Mouse (Mus musculus) E14TG2a.4 (cell line): ENCODE results near the gene Syngr1.
A peak's percentile ranks its signal among the peaks of the same experiment; 100 is the strongest.

Experiments
- H3K27me3 ChIP-seq: 2 replicates; pipeline ENCODE4 v1.6.1; 2014; ENCODE audit warnings: low read length, control low read depth; ENCODE audit not compliant: insufficient read depth
- H3K36me3 ChIP-seq: 2 replicates; pipeline ENCODE4 v1.6.1; 2014; ENCODE audit warnings: low read length, control low read depth; ENCODE audit not compliant: insufficient read depth
- H3K4me1 ChIP-seq: replicated peaks from 2 replicates; pipeline ENCODE4 v1.6.1; 2014; ENCODE audit warnings: low read depth, low read length, control low read depth
- H3K4me3 ChIP-seq: replicated peaks from 2 replicates; pipeline ENCODE4 v1.5.1; 2014; ENCODE audit warnings: mild to moderate bottlenecking, low read length
- H3K9me3 ChIP-seq: 2 replicates; pipeline ENCODE4 v1.6.1; 2014; ENCODE audit warnings: low read length, control low read depth
- CTCF ChIP-seq: conservative IDR thresholded peaks from 2 replicates; pipeline ENCODE4 v1.5.1; 2014; ENCODE audit warnings: low read length
- NANOG ChIP-seq: IDR thresholded peaks from 2 replicates; pipeline ENCODE4 v1.6.1; 2014; ENCODE audit warnings: borderline replicate concordance, low read length, mixed read lengths
- POU5F1 ChIP-seq: IDR thresholded peaks from 2 replicates; pipeline ENCODE4 v1.6.1; 2014; ENCODE audit warnings: low read length, borderline replicate concordance

Syngr1 gene

DNA sequence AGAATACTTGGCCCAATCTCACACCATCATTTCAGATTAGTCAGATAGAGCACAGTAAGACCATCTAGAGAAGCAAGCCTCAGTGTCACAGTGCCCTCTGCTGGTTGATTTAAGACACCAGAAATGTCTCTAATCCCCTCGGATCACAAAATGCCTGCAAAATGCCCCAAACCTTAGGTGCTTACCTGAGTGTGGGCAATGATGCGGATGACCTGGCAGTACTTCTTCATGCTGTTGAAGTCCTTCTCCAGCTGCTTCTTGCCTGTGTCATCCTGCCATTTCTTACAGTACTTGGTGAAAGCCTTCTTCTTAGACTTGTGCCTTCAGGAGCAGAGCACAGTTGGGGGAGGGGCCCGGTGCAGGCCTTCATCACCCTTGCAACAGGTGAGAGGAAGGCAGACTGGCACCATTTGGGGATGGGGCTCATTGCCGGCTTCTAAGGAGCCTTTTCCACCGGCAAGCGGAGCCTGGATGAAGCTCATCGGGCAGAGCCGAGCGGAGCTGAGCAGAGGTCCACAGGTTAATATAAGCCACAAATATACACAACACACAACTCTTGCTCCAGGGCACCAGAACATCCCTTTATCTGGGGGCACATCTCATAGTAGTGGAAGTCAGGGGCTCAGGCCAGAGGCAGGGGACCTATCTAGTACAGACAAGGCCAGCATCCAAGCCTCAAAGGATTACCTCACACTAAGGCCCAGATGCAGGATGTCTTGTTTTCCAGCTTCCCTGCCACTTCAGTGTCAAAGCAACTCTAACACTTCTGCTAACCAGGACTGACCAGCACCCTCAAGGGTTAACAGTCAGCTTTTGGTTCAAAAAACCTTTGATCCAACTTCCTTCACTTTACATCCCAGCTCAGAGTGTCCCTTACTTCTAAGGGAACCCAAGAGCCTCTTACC lies 10.2 kb upstream of the Syngr1 start:
- H3K4me1 ChIP-seq: peaks cover 37% of the 10 kb centered on the region
- TF ChIP-seq POU5F1 (no peak), NANOG (no peak), CTCF (peak; percentile 51)

DNA sequence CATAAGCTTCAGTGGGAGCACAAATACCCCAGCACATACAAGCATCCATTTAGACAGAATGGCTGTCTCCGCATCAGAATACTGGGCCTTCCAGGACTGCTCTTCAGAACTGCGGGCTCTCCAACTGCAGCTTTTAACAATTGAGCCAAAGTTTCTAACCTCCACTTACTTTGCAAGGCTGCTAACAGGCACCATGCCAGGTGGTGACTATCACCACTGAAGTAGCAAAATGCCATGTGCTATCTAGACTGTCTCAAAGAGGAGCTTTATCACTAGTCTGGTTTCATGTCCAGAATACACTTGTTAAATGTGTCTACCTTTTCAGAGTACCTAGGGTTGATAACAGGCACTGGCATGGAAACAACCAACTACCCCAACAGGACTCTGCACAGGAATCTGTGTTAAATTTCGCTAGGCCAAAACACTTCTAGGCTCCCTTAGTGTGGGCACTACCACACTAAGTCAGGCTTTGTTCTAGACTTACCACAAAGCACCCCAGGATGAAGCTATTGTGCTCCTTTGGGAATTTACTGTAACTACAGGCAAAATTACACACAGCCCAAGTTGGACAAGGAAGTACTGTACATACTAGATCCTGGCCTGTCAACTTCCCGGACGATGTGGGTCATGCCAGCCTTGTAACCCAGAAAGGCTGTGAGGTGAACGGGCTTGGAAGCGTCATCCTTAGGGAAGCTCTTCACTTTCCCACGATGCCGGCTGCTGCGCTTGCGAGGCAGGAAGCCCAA lies 9.2 kb upstream of the Syngr1 start:
- peaks cover 31% of the 10 kb centered on the region for H3K4me1 ChIP-seq
- H3K36me3 ChIP-seq: peaks cover 61% of the 10 kb centered on the region
- no peaks in the 10 kb centered on the region for H3K27me3 ChIP-seq
- peaks cover 4% of the 10 kb centered on the region for H3K9me3 ChIP-seq
- TF ChIP-seq POU5F1 (no peak), CTCF (no peak), NANOG (no peak)
- peak overlapping the region; percentile 97 for H3K4me3 ChIP-seq

More for the DNA sequence above, 10.2 kb upstream of the Syngr1 start:
- H3K9me3 ChIP-seq: no peaks in the 10 kb centered on the region
- H3K27me3 ChIP-seq: no peaks in the 10 kb centered on the region
- peaks cover 67% of the 10 kb centered on the region for H3K36me3 ChIP-seq
- peak overlapping the region; percentile 97 for H3K4me3 ChIP-seq

GRCm38 (mm10) chr15:80082661-80083275 lies 8.4 kb upstream of the Syngr1 start:
- Histone ChIP-seq H3K9me3 (peaks cover 4% of the 10 kb centered on the region), H3K27me3 (no peaks in the 10 kb centered on the region), H3K36me3 (peaks cover 53% of the 10 kb centered on the region), H3K4me1 (peaks cover 31% of the 10 kb centered on the region), H3K4me3 (peak overlapping the region; percentile 97)
- TF ChIP-seq CTCF (no peak), NANOG (no peak)

- H3K4me1 ChIP-seq: peaks cover 26% of the 10 kb centered on the region
- no peaks in the 10 kb centered on the region for H3K27me3 ChIP-seq
- H3K36me3 ChIP-seq: peaks cover 47% of the 10 kb centered on the region
- H3K4me3 ChIP-seq: peak overlapping the region; percentile 97
- TF ChIP-seq POU5F1: no peak
- no peak for TF ChIP-seq CTCF
- no peak for TF ChIP-seq NANOG
- H3K9me3 ChIP-seq: peaks cover 4% of the 10 kb centered on the region
These were observed 7.8 kb upstream of the Syngr1 start for GRCm38 (mm10) chr15:80083276-80083731.

DNA sequence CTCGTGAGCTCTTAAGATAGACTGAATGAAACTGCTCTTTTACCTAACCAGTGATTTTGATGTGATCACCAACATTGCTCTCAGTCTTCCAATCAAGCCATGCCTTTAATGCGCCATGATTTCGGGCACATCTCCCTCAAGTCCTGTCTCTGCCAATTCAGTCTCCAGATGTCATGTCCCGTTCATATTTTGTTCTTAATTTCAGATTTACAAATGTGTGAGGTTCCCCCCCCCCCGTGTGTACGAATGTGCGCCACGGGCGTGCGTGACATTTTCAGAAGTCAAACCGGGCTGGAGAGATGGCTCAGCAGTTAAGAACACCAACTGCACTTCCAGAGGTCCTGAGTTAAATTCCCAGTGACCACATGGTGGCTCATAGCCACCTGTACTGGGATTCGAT lies 7.4 kb upstream of the Syngr1 start:
- Histone ChIP-seq H3K4me1 (peaks cover 22% of the 10 kb centered on the region; the same call in 1 of the 2 replicates), H3K4me3 (peak overlapping the region; percentile 97), H3K36me3 (peaks cover 43% of the 10 kb centered on the region), H3K9me3 (peaks cover 4% of the 10 kb centered on the region), H3K27me3 (no peaks in the 10 kb centered on the region)
- TF ChIP-seq POU5F1: no peak
- TF ChIP-seq NANOG: no peak
- TF ChIP-seq CTCF: no peak

GRCm38 (mm10) chr15:80087406-80088012 lies 3.6 kb upstream of the Syngr1 start:
- no peak for TF ChIP-seq NANOG
- no peak for TF ChIP-seq CTCF
- no peak for TF ChIP-seq POU5F1
- Histone ChIP-seq H3K9me3 (peaks cover 4% of the 10 kb centered on the region), H3K36me3 (peaks cover 5% of the 10 kb centered on the region), H3K4me3 (no peak overlapping the region), H3K27me3 (peaks cover 8% of the 10 kb centered on the region), H3K4me1 (peaks cover 35% of the 10 kb centered on the region)

GRCm38 (mm10) chr15:80088637-80089036 lies 2.5 kb upstream of the Syngr1 start:
- Histone ChIP-seq H3K4me3 (no peak overlapping the region), H3K27me3 (peaks cover 12% of the 10 kb centered on the region), H3K9me3 (peaks cover 4% of the 10 kb centered on the region), H3K36me3 (no peaks in the 10 kb centered on the region), H3K4me1 (peaks cover 46% of the 10 kb centered on the region)
- TF ChIP-seq POU5F1: no peak
- peak; percentile 86 for TF ChIP-seq CTCF
- no peak for TF ChIP-seq NANOG
